Mouse (Mus musculus): ENCODE measurements around the gene Atp5d. TPM values are rescaled to one million over a fixed set of nuclear protein-coding genes. Genes with fewer than 3 reads are reported as not detected.

Gene Atp5d
- polyA plus RNA-seq, 1 experiment from 2014 or later = 854 TPM

DNA sequence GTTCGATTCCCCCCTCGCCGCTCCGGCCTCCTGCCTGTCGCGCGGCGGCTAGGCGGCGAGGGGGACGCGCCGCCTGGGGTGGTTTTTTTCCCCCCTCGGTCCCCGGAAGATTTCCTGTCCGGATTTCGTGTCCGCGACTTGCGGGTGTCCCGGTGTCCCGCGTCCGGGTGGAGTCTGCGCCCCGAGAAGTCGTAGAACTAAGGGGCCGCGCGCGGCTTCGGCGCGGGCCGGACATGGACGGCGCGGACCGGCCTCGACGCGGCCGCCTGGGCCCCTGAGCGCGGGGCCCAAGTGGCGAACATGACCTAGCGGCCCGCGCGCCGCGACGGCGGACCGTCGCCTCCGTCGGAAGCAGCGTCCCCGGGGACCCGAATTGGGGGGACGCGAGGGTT is 22.5 kb upstream of the Atp5d start:
- Histone ChIP-seq H3K27me3 (replicated peaks; ENCODE audit: control insufficient read depth, insufficient read depth, low read length) (no peaks in the 10 kb centered on the region), H3K9ac (ENCODE audit: low read depth, low read length) (peak overlapping the region; percentile 94), H3K36me3 (ENCODE audit: control insufficient read depth, insufficient read depth, low read length) (no peaks in the 10 kb centered on the region; the same call in 1 of the 2 replicates), H3K4me1 (ENCODE audit: control insufficient read depth, insufficient read depth, low read length) (peaks cover 35% of the 10 kb centered on the region), H3K9me3 (ENCODE audit: control insufficient read depth, low read length) (no peaks in the 10 kb centered on the region), H3K27ac (ENCODE audit: low read length) (peak overlapping the region; percentile 81), H3K4me3 (ENCODE audit: low read length) (peak overlapping the region; percentile 85), H3K4me2 (ENCODE audit: low read depth, low read length) (peak overlapping the region; percentile 96)
- under 1% methylated on average over 62 of the region's 63 CpGs for WGBS
- ATAC-seq = 0 out of 2 replicates have a peak, but pooled peaks have one; percentile 13

GRCm38 (mm10) chr10:80116563-80116926 is 21.9 kb upstream of the Atp5d start:
- Histone ChIP-seq H3K36me3 (ENCODE audit: control insufficient read depth, insufficient read depth, low read length) (peaks cover 5% of the 10 kb centered on the region), H3K4me3 (ENCODE audit: low read length) (peak overlapping the region; percentile 85), H3K27me3 (replicated peaks; ENCODE audit: control insufficient read depth, insufficient read depth, low read length) (no peaks in the 10 kb centered on the region), H3K27ac (ENCODE audit: low read length) (peak overlapping the region; percentile 81), H3K4me2 (ENCODE audit: low read depth, low read length) (peak overlapping the region; percentile 96), H3K9me3 (ENCODE audit: control insufficient read depth, low read length) (no peaks in the 10 kb centered on the region), H3K9ac (ENCODE audit: low read depth, low read length) (peak overlapping the region; percentile 94), H3K4me1 (ENCODE audit: control insufficient read depth, insufficient read depth, low read length) (peaks cover 35% of the 10 kb centered on the region)
- under 1% methylated on average over 27 of the region's 27 CpGs for WGBS
- ATAC-seq = no peak

- H3K27ac ChIP-seq (ENCODE audit: low read length) = peak overlapping the region; percentile 81
- H3K4me1 ChIP-seq (ENCODE audit: control insufficient read depth, insufficient read depth, low read length) = peaks cover 35% of the 10 kb centered on the region
- peak overlapping the region; percentile 96 for H3K4me2 ChIP-seq (ENCODE audit: low read depth, low read length)
- H3K9ac ChIP-seq (ENCODE audit: low read depth, low read length) = peak overlapping the region; percentile 94
- no peaks in the 10 kb centered on the region for H3K9me3 ChIP-seq (ENCODE audit: control insufficient read depth, low read length)
- H3K36me3 ChIP-seq (ENCODE audit: control insufficient read depth, insufficient read depth, low read length) = peaks cover 7% of the 10 kb centered on the region
- no peaks in the 10 kb centered on the region for H3K27me3 ChIP-seq (replicated peaks; ENCODE audit: control insufficient read depth, insufficient read depth, low read length)
- H3K4me3 ChIP-seq (ENCODE audit: low read length) = peak overlapping the region; percentile 85
- 3% methylated on average over 30 of the region's 30 CpGs for WGBS
- no peak for ATAC-seq
Observed at GRCm38 (mm10) chr10:80116927-80117691, 21.3 kb upstream of the Atp5d start.

- Histone ChIP-seq H3K4me1 (ENCODE audit: control insufficient read depth, insufficient read depth, low read length) (peaks cover 35% of the 10 kb centered on the region), H3K27me3 (replicated peaks; ENCODE audit: control insufficient read depth, insufficient read depth, low read length) (no peaks in the 10 kb centered on the region), H3K4me3 (ENCODE audit: low read length) (peak overlapping the region; percentile 85), H3K27ac (ENCODE audit: low read length) (no peak overlapping the region), H3K36me3 (ENCODE audit: control insufficient read depth, insufficient read depth, low read length) (peaks cover 7% of the 10 kb centered on the region), H3K9me3 (ENCODE audit: control insufficient read depth, low read length) (no peaks in the 10 kb centered on the region), H3K9ac (ENCODE audit: low read depth, low read length) (peak overlapping the region; percentile 94), H3K4me2 (ENCODE audit: low read depth, low read length) (peak overlapping the region; percentile 96)
- ATAC-seq = no peak
- 12% methylated on average over 1 of the region's 1 CpGs for WGBS
Observed at GRCm38 (mm10) chr10:80117736-80118135, 20.7 kb upstream of the Atp5d start.

DNA sequence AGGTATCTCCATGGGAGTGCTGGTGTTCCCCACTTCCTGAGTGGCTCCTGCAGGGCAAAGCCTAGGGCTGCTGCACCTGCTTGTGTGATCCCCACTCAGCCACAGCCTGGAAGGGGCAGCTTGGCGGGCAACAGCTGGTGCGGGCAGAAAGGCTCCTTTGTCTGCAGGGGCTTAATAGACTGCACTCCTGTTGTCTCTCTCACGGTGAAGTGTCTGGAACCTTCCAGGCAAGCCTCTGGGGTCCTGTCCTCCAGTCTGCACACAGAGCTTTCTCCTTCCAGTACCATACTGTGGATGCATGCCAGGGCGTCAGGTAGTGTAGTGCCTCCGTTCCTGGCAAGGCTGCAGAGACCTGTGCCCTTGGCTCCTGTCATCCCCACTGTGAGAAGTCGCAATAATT is 19.9 kb upstream of the Atp5d start:
- peak overlapping the region; percentile 85; the same call in 1 of the 2 replicates for H3K4me3 ChIP-seq (ENCODE audit: low read length)
- 73% methylated on average over 6 of the region's 6 CpGs for WGBS
- H3K4me2 ChIP-seq (ENCODE audit: low read depth, low read length) = peak overlapping the region; percentile 96; the same call in 1 of the 2 replicates
- no peak for ATAC-seq
- peaks cover 7% of the 10 kb centered on the region for H3K36me3 ChIP-seq (ENCODE audit: control insufficient read depth, insufficient read depth, low read length)
- H3K4me1 ChIP-seq (ENCODE audit: control insufficient read depth, insufficient read depth, low read length) = peaks cover 35% of the 10 kb centered on the region
- 0 out of 2 replicates have a peak overlapping the region, but pooled peaks have one; percentile 94 for H3K9ac ChIP-seq (ENCODE audit: low read depth, low read length)
- H3K27ac ChIP-seq (ENCODE audit: low read length) = no peak overlapping the region
- H3K27me3 ChIP-seq (replicated peaks; ENCODE audit: control insufficient read depth, insufficient read depth, low read length) = no peaks in the 10 kb centered on the region
- H3K9me3 ChIP-seq (ENCODE audit: control insufficient read depth, low read length) = no peaks in the 10 kb centered on the region

DNA sequence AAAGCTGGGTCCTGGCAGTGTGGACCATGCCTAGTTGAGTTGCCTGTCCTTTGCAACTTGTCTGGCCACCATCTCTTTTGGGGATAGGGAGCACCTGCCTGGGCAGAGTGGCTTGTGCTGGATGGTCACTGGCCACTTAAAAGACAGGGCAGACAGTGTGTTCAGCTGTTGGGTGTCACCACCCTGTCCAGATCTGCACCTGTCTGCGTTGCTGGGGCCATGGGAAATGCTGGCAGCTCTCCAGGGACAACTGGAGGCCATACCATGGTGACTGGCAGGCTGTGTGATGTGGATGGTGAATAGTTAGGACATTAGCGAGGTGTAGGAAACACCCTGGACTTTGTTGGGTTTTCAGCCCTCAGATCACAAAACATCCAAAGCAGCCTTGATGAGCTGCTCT is 18.3 kb upstream of the Atp5d start:
- ATAC-seq = no peak
- no peak overlapping the region for H3K9ac ChIP-seq (ENCODE audit: low read depth, low read length)
- peaks cover 29% of the 10 kb centered on the region for H3K4me1 ChIP-seq (ENCODE audit: control insufficient read depth, insufficient read depth, low read length)
- 63% methylated on average over 2 of the region's 2 CpGs for WGBS
- no peak overlapping the region for H3K27ac ChIP-seq (ENCODE audit: low read length)
- no peak overlapping the region for H3K4me2 ChIP-seq (ENCODE audit: low read depth, low read length)
- H3K27me3 ChIP-seq (replicated peaks; ENCODE audit: control insufficient read depth, insufficient read depth, low read length) = no peaks in the 10 kb centered on the region
- no peaks in the 10 kb centered on the region for H3K9me3 ChIP-seq (ENCODE audit: control insufficient read depth, low read length)
- H3K4me3 ChIP-seq (ENCODE audit: low read length) = no peak overlapping the region
- H3K36me3 ChIP-seq (ENCODE audit: control insufficient read depth, insufficient read depth, low read length) = peaks cover 7% of the 10 kb centered on the region

DNA sequence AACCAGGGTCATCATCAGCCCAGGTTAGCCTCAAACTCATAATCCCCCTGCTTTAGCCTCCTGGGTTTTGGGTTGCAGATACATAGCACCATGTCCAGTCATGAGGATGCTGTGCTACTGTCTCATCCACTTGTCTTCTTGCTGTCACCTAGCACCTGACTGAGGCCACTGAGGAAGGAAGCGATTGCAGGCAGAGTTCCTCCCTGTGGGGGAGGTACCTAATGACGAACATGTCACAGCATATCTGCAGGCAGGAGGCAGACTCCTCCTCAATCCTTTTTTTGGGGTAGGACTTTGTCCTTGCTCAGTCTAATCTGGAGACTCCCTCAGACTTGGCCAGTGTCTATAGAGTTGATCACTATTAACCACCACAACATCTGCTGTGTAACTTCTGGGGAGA is 16.8 kb upstream of the Atp5d start:
- peaks cover 7% of the 10 kb centered on the region for H3K36me3 ChIP-seq (ENCODE audit: control insufficient read depth, insufficient read depth, low read length)
- H3K9ac ChIP-seq (ENCODE audit: low read depth, low read length) = no peak overlapping the region
- no peak overlapping the region for H3K4me3 ChIP-seq (ENCODE audit: low read length)
- H3K9me3 ChIP-seq (ENCODE audit: control insufficient read depth, low read length) = no peaks in the 10 kb centered on the region
- no peaks in the 10 kb centered on the region for H3K27me3 ChIP-seq (replicated peaks; ENCODE audit: control insufficient read depth, insufficient read depth, low read length)
- H3K27ac ChIP-seq (ENCODE audit: low read length) = no peak overlapping the region
- no peak for ATAC-seq
- peaks cover 29% of the 10 kb centered on the region for H3K4me1 ChIP-seq (ENCODE audit: control insufficient read depth, insufficient read depth, low read length)
- no peak overlapping the region for H3K4me2 ChIP-seq (ENCODE audit: low read depth, low read length)
- 77% methylated on average over 2 of the region's 2 CpGs for WGBS

DNA sequence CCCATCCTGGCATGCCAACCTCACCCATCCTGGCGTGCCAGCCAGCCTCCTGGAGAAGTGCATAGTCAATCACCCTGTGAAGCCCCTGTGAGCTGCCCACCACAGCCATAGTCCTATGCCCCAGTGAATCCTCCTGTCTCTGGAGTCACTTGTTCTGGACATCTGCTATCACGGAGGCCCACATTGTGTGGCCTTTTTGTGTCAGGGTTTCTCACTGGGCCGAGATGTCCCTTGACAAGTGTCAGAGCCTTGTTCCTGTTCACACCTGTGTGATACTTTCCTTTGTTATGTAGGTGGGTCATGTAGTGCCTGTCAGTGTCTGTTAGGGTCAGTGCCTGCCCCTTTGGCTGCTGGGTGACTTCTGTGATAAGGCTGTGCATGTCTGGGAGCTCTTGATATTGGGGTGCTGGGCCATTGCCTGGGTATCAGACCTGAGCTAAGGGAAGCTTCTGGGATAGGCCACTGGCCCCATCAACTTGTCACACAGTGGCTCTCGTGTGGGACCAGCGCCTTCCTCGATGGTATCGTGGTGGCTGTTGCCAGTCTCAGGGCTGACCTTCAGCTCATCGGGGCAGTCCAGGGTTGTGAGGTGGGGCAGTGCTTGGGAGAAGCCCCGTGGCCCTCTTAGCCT is 14.4 kb upstream of the Atp5d start:
- no peak overlapping the region for H3K4me2 ChIP-seq (ENCODE audit: low read depth, low read length)
- H3K4me1 ChIP-seq (ENCODE audit: control insufficient read depth, insufficient read depth, low read length) = peaks cover 9% of the 10 kb centered on the region
- 82% methylated on average over 9 of the region's 9 CpGs for WGBS
- no peak overlapping the region for H3K9ac ChIP-seq (ENCODE audit: low read depth, low read length)
- no peaks in the 10 kb centered on the region for H3K27me3 ChIP-seq (replicated peaks; ENCODE audit: control insufficient read depth, insufficient read depth, low read length)
- no peak overlapping the region for H3K27ac ChIP-seq (ENCODE audit: low read length)
- peaks cover 19% of the 10 kb centered on the region for H3K36me3 ChIP-seq (ENCODE audit: control insufficient read depth, insufficient read depth, low read length)
- no peak for ATAC-seq
- H3K4me3 ChIP-seq (ENCODE audit: low read length) = no peak overlapping the region
- H3K9me3 ChIP-seq (ENCODE audit: control insufficient read depth, low read length) = no peaks in the 10 kb centered on the region

DNA sequence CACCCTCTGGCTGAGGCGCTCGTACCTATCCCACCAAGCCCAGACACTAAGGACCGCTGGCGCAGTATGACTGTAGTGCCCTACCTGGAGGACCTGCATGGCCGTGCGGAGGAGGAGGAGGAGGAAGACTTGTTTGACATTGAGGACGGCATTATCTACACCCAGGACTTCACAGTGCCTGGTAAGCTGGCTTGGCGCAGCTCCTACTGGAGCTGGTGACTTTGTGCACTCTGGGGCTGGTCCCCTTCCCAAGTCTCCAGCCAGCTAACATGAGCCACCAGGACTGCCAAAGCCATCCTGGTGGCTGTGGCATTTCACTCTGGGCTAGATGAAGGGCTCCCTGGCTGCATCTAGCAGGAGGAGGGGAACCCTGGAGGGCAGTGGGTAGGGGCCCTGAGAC is 10.5 kb upstream of the Atp5d start:
- Histone ChIP-seq H3K4me1 (ENCODE audit: control insufficient read depth, insufficient read depth, low read length) (peaks cover 21% of the 10 kb centered on the region), H3K9me3 (ENCODE audit: control insufficient read depth, low read length) (no peaks in the 10 kb centered on the region), H3K27ac (ENCODE audit: low read length) (no peak overlapping the region), H3K27me3 (replicated peaks; ENCODE audit: control insufficient read depth, insufficient read depth, low read length) (no peaks in the 10 kb centered on the region), H3K9ac (ENCODE audit: low read depth, low read length) (no peak overlapping the region), H3K4me3 (ENCODE audit: low read length) (no peak overlapping the region), H3K4me2 (ENCODE audit: low read depth, low read length) (no peak overlapping the region), H3K36me3 (ENCODE audit: control insufficient read depth, insufficient read depth, low read length) (peaks cover 20% of the 10 kb centered on the region; the same call in 1 of the 2 replicates)
- 92% methylated on average over 8 of the region's 8 CpGs for WGBS
- no peak for ATAC-seq

Data from intestine, embryonic 16.5 days (tissue).